Mouse (Mus musculus) limb, embryonic 13.5 days (tissue): ENCODE measurements around the gene Fmnl1. TPM values are rescaled to one million over a fixed set of nuclear protein-coding genes. Genes with fewer than 3 reads are reported as not detected.

Source experiments
- ATAC-seq: fragments of 200-750 bp; cut with Nextera tagmentation; 2 replicates; pipeline ENCODE4 v1.8.0; 2017; ENCODE audit warnings: low read depth, moderate number of reproducible peaks, moderate TSS enrichment; ENCODE audit not compliant: low FRiP score
- H3K27ac ChIP-seq: fragments of 300-500 bp; sonication (generic); 2 replicates; pipeline ENCODE4 v1.5.1; 2015; ENCODE audit warnings: inconsistent platforms, mild to moderate bottlenecking, moderate library complexity
- H3K27me3 ChIP-seq: fragments of 300-500 bp; sonication (generic); 2 replicates; pipeline ENCODE4 v1.6.1; 2015; ENCODE audit warnings: mild to moderate bottlenecking, inconsistent platforms
- H3K36me3 ChIP-seq: fragments of 300-500 bp; sonication (generic); 2 replicates; pipeline ENCODE4 v1.6.1; 2015; ENCODE audit warnings: inconsistent platforms, mild to moderate bottlenecking, moderate library complexity
- H3K4me1 ChIP-seq: fragments of 300-500 bp; sonication (generic); 2 replicates; pipeline ENCODE4 v1.6.1; 2015; ENCODE audit warnings: inconsistent platforms
- H3K4me2 ChIP-seq: fragments of 300-500 bp; sonication (generic); replicated peaks from 2 replicates; pipeline ENCODE4 v1.6.1; 2015; ENCODE audit warnings: inconsistent platforms, mild to moderate bottlenecking, moderate library complexity
- H3K4me3 ChIP-seq: fragments of 300-500 bp; sonication (generic); 2 replicates; pipeline ENCODE4 v1.5.1; 2015; ENCODE audit warnings: moderate library complexity, mild to moderate bottlenecking, inconsistent platforms
- H3K9ac ChIP-seq: fragments of 300-500 bp; sonication (generic); 2 replicates; pipeline ENCODE4 v1.6.1; 2015; ENCODE audit warnings: mild to moderate bottlenecking, inconsistent platforms
- H3K9me3 ChIP-seq: fragments of 300-500 bp; sonication (generic); 2 replicates; pipeline ENCODE4 v1.6.1; 2016; ENCODE audit warnings: inconsistent platforms
- WGBS: fragments of 180-500 bp; shearing (Covaris S2); methylation state at CpG from one replicate; pipeline ENCODE4 v1.1.7; 2015; 5-methylcytosine and 5-hydroxymethylcytosine counted together
- polyA plus RNA-seq: library from polyadenylated mRNA; unstranded; fragments of >200 nt; fragmentation: Nextera tagmentation; extraction: Ambion mirVana; gene quantifications from 2 replicates; pipeline ENCODE4 v1.2.1, GENCODE M21; 2015

Gene Fmnl1
- polyA plus RNA-seq, 1 experiment from 2014 or later, result 1.1 TPM

- no peak for ATAC-seq
- no peaks in the 10 kb centered on the region for H3K9me3 ChIP-seq
- H3K4me2 ChIP-seq, result no peak overlapping the region
- H3K4me3 ChIP-seq, result no peak overlapping the region
- H3K36me3 ChIP-seq, result no peaks in the 10 kb centered on the region
- peaks cover 15% of the 10 kb centered on the region for H3K4me1 ChIP-seq
- peaks cover 66% of the 10 kb centered on the region for H3K27me3 ChIP-seq
- WGBS, result 28% methylated on average over 9 of the region's 9 CpGs
- no peak overlapping the region for H3K9ac ChIP-seq
- H3K27ac ChIP-seq, result no peak overlapping the region
These were observed 2.1 kb upstream of the Fmnl1 start for GRCm38 (mm10) chr11:103168690-103169390.

GRCm38 (mm10) chr11:103169664-103170063, 1.2 kb upstream of the Fmnl1 start:
- Histone ChIP-seq H3K4me1 (peaks cover 15% of the 10 kb centered on the region), H3K27me3 (peaks cover 68% of the 10 kb centered on the region), H3K4me3 (no peak overlapping the region), H3K4me2 (no peak overlapping the region), H3K9ac (no peak overlapping the region), H3K27ac (no peak overlapping the region), H3K36me3 (no peaks in the 10 kb centered on the region), H3K9me3 (no peaks in the 10 kb centered on the region)
- no peak for ATAC-seq
- WGBS, result 70% methylated on average over 5 of the region's 5 CpGs

DNA sequence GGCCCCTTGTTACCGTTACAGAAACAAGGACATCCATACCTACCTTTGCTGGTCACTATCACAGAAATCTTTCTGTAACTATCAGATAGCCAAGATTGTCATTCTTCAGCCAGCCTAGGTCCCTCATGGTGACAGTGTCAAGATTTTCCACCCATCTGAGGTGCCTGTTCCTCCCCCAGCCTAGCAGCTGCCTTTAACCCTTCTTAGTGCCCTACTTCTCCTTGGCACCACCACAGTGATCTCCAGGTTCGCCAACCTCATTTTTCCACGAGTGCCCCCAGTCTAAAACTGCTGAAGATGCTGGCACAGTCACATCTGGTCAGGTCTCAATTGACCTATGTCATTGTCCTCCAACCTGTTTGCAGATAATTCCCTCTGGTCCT, 805 bp upstream of the Fmnl1 start:
- 58% methylated on average over 3 of the region's 3 CpGs for WGBS
- no peaks in the 10 kb centered on the region for H3K36me3 ChIP-seq
- no peak for ATAC-seq
- H3K4me2 ChIP-seq, result peak overlapping the region; percentile 97
- H3K4me3 ChIP-seq, result peak overlapping the region; percentile 61
- H3K27me3 ChIP-seq, result peaks cover 68% of the 10 kb centered on the region
- no peak overlapping the region for H3K27ac ChIP-seq
- H3K4me1 ChIP-seq, result peaks cover 15% of the 10 kb centered on the region
- no peak overlapping the region for H3K9ac ChIP-seq
- H3K9me3 ChIP-seq, result no peaks in the 10 kb centered on the region

GRCm38 (mm10) chr11:103171286-103171620, 346 bp downstream of the Fmnl1 start:
- WGBS, result 3% methylated on average over 23 of the region's 23 CpGs
- Histone ChIP-seq H3K9me3 (no peaks in the 10 kb centered on the region), H3K27ac (no peak overlapping the region), H3K36me3 (no peaks in the 10 kb centered on the region), H3K4me3 (peak overlapping the region; percentile 61), H3K27me3 (peaks cover 64% of the 10 kb centered on the region), H3K4me1 (peaks cover 15% of the 10 kb centered on the region), H3K4me2 (peak overlapping the region; percentile 97), H3K9ac (peak overlapping the region; percentile 63)
- ATAC-seq, result no peak

DNA sequence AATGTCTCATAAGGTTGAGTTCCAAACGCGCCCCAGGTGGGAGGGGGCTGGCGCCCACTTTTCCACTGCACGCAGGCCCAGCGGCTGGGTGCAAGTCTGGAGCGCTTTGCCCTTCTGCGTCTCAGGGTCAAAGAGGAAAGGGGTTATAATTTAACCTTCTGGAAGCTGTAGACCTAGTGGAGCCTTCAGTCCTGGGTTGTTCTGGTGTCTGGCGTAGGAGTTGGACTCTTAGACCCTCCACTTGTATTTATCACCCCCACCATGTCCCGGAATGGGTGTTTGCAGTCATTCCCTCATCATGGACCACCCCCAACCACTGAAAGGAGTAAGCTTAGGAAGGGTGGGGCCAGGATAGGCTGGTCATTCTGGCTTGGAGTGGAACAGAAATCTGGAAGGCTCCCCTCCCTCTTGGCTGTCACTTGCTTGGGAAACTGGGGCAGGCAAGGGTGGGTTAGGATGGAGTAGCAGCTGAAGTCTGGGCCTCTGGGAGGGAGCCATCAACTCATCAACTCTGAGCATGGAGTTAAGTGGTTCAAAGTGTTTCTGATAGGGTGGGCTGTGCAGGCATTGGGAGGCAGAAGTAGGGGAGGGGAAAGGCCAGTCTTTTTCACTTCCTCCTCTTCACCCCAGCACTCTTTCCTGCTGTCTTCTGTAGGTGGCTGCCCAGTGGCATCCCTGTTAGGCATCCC, 940 bp downstream of the Fmnl1 start:
- Histone ChIP-seq H3K27ac (no peak overlapping the region), H3K4me3 (peak overlapping the region; percentile 61; the same call in 1 of the 2 replicates), H3K4me2 (no peak overlapping the region; the same call in 1 of the 2 replicates), H3K27me3 (peaks cover 64% of the 10 kb centered on the region), H3K36me3 (no peaks in the 10 kb centered on the region), H3K9ac (no peak overlapping the region), H3K9me3 (no peaks in the 10 kb centered on the region), H3K4me1 (peaks cover 15% of the 10 kb centered on the region)
- WGBS, result 59% methylated on average over 9 of the region's 9 CpGs
- no peak for ATAC-seq

- WGBS, result 65% methylated on average over 6 of the region's 6 CpGs
- no peaks in the 10 kb centered on the region for H3K9me3 ChIP-seq
- peaks cover 15% of the 10 kb centered on the region for H3K4me1 ChIP-seq
- H3K27ac ChIP-seq, result no peak overlapping the region
- H3K36me3 ChIP-seq, result no peaks in the 10 kb centered on the region
- peaks cover 60% of the 10 kb centered on the region for H3K27me3 ChIP-seq
- no peak overlapping the region for H3K9ac ChIP-seq
- ATAC-seq, result no peak
- H3K4me3 ChIP-seq, result no peak overlapping the region
- H3K4me2 ChIP-seq, result no peak overlapping the region
These were observed 1.6 kb downstream of the Fmnl1 start for GRCm38 (mm10) chr11:103172392-103173040.

DNA sequence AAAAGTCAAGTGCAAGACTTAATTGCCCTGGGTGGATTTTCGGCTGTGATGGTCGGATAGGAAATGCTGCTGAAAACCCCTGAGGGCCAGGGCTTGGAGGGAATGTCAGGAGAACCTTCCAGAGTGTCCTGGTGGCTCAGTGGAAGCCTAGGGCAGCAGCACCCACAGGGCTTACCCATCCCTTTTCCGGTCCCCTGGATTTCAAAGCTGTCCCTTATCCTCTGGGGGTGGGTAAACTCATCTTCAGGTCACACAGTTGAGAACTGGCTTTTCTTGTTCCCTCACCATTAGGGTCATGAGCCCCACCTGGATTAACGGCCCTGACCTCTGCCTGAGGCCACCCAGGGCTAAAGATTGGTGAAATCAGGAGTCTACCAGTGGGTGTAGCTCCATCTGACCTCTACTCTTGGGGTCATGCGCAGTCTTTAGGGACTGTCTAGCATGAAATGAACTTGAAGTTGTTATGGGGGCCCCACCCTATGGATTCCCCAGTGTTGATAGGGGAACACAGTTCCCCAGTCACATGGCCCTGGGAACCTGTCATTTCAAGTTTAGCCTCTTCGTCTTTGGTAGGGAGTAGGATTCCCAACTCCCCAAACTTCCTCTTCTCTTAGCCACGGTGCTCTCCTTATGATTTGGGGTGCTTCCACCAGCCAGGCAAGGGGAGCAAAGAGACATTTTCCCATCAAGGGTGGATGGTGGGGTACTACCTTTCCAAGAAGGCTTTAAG, 2.3 kb downstream of the Fmnl1 start:
- WGBS, result 75% methylated on average over 7 of the region's 7 CpGs
- Histone ChIP-seq H3K9ac (no peak overlapping the region), H3K4me1 (peaks cover 15% of the 10 kb centered on the region), H3K27me3 (peaks cover 57% of the 10 kb centered on the region), H3K36me3 (no peaks in the 10 kb centered on the region), H3K4me2 (no peak overlapping the region), H3K4me3 (no peak overlapping the region), H3K9me3 (no peaks in the 10 kb centered on the region), H3K27ac (no peak overlapping the region)
- no peak for ATAC-seq

DNA sequence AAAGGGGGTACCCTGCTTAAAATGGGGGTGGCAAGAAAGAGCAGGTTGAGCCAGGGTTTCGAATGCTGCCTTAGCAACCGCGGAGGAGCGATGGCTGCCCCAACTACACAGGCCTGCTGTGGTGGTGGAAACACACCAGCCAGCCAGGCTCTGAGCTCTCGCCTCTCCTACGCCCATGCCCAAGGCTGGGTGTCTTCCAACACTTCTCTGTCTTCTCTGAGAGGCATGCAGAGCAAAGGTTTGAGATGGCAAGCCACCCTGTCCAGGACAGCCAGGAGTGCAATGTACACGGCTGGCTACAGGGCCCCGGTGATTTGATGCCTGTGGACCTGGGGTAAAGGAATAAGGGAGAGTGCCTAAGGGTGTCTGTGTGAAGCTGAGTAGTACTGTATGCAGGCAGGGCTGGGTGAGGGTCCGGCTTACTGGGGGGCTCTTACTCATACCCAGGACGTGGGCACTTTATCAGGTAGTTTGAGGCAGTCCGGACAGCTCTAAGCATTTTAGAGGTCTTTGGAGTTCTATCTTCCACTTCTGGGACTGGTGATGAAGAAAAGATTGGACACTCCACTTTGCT, 3.0 kb downstream of the Fmnl1 start:
- Histone ChIP-seq H3K4me2 (no peak overlapping the region), H3K9ac (no peak overlapping the region), H3K27ac (no peak overlapping the region), H3K36me3 (no peaks in the 10 kb centered on the region), H3K4me3 (no peak overlapping the region), H3K4me1 (peaks cover 15% of the 10 kb centered on the region), H3K9me3 (no peaks in the 10 kb centered on the region), H3K27me3 (peaks cover 52% of the 10 kb centered on the region)
- 88% methylated on average over 11 of the region's 11 CpGs for WGBS
- no peak for ATAC-seq

- Histone ChIP-seq H3K9me3 (no peaks in the 10 kb centered on the region), H3K27ac (no peak overlapping the region), H3K27me3 (peaks cover 46% of the 10 kb centered on the region), H3K4me3 (no peak overlapping the region), H3K36me3 (no peaks in the 10 kb centered on the region), H3K4me2 (no peak overlapping the region), H3K4me1 (peaks cover 15% of the 10 kb centered on the region), H3K9ac (no peak overlapping the region)
- no peak for ATAC-seq
- WGBS, result 77% methylated on average over 5 of the region's 5 CpGs
These were observed 3.5 kb downstream of the Fmnl1 start for GRCm38 (mm10) chr11:103174411-103174832.

- H3K4me1 ChIP-seq, result peaks cover 15% of the 10 kb centered on the region
- H3K27me3 ChIP-seq, result peaks cover 41% of the 10 kb centered on the region
- no peaks in the 10 kb centered on the region for H3K9me3 ChIP-seq
- 48% methylated on average over 8 of the region's 8 CpGs for WGBS
- H3K27ac ChIP-seq, result no peak overlapping the region
- ATAC-seq, result no peak
- H3K4me2 ChIP-seq, result no peak overlapping the region
- no peaks in the 10 kb centered on the region for H3K36me3 ChIP-seq
- no peak overlapping the region for H3K9ac ChIP-seq
- no peak overlapping the region for H3K4me3 ChIP-seq
These were observed 4.0 kb downstream of the Fmnl1 start for GRCm38 (mm10) chr11:103174891-103175391.

DNA sequence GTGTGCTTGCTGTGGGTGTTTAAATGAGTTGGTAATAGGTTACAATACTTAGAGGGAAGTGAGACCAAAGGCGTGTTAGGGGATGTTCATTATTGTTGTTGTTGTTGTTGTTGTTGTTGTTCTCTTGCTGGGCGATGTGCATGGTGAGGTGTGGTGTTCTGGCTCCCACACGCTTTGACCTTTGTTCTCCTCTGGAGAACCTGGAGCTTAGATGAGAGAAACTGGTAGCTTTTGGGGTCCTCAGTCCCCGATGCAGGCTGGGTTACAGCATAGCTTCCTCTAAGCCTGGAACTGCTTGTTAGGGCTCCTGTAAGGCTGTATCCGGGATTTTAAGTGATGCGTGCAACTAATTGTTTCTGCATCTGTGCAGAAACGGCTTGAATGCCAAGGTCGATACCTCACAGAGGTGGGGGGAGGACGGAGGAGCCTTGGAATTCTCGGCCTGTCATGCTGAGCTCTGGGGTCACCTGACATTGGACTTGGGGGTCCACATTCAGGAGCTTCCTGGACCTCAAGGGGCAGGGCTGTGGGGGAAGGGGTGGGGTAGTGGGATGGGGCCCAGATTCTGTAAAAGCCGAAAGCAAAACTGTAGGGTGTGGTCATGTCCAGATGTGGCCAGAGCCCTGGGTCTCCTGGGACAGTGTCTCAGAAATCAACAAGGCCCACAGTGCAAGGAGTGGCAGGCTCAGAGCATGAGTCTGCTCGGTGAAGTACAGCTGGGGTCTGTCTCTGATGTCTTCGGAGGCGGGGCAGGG, 5.0 kb downstream of the Fmnl1 start:
- Histone ChIP-seq H3K9ac (no peak overlapping the region), H3K4me3 (no peak overlapping the region), H3K27ac (no peak overlapping the region), H3K4me1 (peaks cover 7% of the 10 kb centered on the region), H3K9me3 (no peaks in the 10 kb centered on the region), H3K4me2 (no peak overlapping the region), H3K36me3 (no peaks in the 10 kb centered on the region), H3K27me3 (peaks cover 34% of the 10 kb centered on the region)
- no peak for ATAC-seq
- 60% methylated on average over 14 of the region's 14 CpGs for WGBS
